Mouse (Mus musculus) adrenal gland, adult 2 months (tissue): ENCODE measurements at regions not wholly inside any gene's neighbourhood (a gene's known extent, or its start where the extent isn't known, plus 50 kb on each side); places are given as distances from the start of the nearest gene placed in this dataset.
"Not testable (repeated sequence)": the region's sequence is repeated elsewhere in the genome, so short reads cannot be mapped to it uniquely, and the experiment has no call there.

Experiments
- DNase-seq: peaks from one replicate; pipeline ENCODE4 v3.0.0; 2021

DNA sequence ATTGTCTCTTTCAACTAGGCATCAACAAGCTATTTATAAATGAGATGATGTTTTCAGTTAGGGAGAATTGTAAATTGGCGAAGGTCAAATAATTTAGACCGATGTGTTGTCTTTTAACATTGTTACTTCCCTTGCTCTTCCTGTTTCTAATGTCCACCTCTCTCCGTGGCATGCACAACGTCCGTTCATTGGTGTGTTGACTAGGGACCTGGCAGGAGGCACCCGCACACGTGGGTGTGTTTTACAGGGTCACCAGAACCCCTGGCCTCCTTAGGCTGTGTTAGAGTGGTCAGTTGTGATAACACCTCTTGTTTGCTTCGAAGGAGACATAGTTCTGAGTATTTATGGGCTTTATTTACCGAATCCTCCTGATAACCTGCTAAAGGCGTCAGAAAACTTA, 222.8 kb downstream of the Brms1l start:
- no peak for DNase-seq

DNA sequence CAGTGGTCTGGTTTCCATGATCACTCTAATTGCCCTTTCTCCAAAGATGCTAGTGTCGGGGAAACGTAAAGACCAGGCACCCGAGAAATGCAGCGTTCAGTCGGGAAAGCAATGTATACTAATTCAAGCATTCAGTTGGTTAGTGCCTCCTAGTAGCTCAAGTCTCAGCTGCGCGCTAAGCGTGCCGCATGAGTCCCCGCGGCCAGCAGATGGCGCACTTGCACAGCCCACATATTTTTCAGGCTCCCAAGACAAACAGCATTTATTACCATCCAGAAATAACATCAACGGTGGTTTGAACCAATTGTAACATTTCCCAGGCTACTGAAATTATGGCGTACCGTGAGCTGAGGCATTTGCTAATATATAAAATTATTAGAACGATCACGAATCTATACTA, 222.3 kb downstream of the Brms1l start:
- DNase-seq: peak; percentile 67

GRCm38 (mm10) chr12:56055382-56055781, 219.3 kb downstream of the Brms1l start:
- no peak for DNase-seq

DNA sequence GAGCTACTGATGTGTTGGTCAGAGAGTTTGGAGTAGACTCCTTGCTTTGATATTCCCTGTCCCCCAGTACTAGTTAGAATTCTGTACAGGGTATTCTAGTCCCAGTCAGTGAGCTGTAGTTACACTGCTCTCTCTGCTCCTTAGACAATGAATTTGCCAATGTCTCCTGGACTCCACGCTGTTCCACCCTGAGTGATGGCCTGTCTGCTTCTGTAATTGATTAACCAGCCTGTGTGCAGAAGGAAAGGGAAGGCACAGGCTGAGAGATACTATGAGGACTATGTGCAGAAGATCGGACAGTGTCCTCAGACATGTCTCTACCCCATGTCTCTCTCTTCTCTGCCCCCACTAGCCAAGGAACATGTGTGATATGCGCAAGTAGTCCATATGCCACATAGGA, 209.9 kb downstream of the Brms1l start:
- no peak for DNase-seq

DNA sequence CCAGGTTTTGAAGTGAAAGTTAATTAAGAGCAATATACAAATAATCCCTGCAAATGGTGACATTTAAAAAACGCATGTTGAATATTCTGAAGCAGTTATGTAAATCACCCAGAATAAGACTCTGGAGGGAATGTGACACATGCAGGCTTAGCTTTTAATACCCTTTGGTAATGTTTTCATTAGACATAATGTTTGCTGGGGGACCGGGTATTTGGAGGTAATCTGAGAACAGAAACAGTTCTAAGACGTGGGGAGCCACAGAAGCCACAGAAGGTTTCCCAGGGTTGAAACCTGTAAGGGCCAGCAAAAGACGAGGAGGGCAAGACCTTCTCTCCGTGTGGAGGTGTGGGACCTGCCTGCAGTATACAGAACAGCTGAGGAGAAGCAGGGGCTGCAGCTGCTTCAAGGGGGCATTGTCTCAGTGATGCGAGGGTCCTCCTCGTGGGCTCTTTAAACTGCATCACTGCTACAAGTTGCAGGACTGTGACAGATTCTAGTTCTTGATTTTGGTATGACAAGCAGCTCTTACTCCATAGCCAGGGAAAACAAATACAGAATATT, 184.9 kb downstream of the Brms1l start:
- no peak for DNase-seq

- DNase-seq: no peak
Measured at GRCm38 (mm10) chr12:56020547-56020946, 184.4 kb downstream of the Brms1l start.

DNA sequence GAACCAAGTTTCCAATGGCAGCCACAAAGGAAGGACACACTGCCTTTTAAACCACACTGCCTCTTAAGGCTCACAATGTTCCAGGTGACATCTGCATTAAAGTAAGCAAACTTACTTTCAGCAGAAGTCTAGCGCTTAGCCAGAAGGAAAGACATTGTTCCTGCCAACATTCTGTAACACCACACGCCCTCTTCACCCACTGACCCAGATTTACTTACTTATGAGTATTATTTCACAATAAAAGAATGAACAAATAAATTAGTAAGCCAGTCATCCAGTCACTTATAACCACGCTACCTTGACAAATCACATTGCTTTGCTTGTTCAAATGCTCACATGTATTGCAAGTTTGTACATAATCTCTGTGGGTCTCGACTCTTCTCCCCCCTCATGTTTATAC, 173.9 kb downstream of the Brms1l start:
- no peak for DNase-seq

GRCm38 (mm10) chr12:56005846-56006245, 169.7 kb downstream of the Brms1l start:
- no peak for DNase-seq

DNA sequence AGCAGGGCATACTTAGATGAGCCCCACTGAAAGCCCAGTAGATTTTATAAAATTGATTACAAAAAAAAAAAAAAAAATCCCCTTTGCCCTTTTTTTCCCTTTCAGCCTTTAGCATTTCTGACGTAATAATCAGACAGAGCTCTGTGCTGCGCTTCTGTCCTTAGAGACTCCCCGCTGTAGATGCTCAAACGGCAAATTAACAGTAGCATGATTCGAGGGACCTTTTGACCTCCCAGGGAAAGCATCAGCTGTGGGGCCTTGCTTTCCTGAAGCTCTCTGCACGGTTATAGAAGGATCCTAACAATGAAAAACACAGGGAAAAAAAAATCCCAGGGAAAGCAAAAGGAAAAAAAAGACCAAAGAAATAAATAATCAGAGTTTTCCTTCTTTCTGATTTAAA, 169.2 kb downstream of the Brms1l start:
- no peak for DNase-seq

DNA sequence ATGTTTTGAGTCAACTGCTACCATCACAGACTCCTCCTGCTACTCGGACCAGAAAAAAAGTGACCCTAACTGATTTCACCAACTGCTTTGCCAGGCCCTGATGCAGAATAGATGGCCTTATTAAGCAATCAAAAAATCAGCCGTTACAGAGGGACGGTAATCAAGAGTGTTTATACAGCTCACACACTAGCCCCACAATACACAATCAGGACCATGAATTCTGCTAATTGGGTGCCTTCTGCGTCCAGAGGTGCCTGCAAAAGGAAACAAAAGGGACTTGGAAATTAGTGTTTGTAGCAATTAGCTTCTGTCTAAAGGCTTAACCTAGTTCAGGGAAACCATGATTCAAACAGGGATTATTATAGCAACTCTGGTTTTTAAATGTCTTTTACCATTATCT, 168.4 kb downstream of the Brms1l start:
- DNase-seq: no peak

- no peak for DNase-seq
Measured at GRCm38 (mm10) chr12:56003561-56003960, 167.4 kb downstream of the Brms1l start.

DNA sequence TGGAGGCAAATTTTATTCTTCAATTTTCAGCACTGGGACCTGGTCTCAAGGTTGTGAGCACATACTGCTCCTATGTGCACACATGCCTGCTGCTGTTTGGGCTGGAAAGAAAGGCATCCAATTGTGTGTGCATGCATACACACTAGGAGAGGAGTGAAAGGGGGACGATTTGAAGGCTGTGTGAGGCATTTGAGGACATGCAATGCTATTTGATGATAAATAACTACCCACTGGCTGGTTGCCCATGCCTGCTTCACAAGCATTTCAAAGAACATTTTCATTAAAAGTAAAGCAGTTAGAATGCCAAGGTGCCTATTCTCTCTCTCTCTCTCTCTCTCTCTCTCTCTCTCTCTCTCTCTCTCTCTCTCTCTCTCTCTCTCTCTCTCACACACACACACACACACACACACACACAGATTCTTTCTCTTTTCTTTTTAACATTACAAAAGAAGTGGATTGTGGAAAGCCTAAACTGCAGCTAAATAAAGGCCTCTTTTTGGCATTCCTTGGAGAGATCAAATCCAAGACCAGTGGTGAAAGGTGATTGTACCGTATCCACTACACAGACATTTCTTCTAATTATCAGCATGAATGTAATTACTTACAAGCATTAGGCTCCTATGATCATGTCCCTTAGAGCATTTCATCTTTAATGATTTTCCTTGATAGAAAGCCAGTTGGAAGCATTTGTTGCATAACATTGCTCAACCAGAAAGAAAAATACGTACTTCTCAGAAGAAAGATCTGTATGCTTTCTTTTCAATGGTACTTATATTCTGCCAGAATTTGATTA, 160.7 kb downstream of the Brms1l start:
- peak; percentile 56 for DNase-seq

DNA sequence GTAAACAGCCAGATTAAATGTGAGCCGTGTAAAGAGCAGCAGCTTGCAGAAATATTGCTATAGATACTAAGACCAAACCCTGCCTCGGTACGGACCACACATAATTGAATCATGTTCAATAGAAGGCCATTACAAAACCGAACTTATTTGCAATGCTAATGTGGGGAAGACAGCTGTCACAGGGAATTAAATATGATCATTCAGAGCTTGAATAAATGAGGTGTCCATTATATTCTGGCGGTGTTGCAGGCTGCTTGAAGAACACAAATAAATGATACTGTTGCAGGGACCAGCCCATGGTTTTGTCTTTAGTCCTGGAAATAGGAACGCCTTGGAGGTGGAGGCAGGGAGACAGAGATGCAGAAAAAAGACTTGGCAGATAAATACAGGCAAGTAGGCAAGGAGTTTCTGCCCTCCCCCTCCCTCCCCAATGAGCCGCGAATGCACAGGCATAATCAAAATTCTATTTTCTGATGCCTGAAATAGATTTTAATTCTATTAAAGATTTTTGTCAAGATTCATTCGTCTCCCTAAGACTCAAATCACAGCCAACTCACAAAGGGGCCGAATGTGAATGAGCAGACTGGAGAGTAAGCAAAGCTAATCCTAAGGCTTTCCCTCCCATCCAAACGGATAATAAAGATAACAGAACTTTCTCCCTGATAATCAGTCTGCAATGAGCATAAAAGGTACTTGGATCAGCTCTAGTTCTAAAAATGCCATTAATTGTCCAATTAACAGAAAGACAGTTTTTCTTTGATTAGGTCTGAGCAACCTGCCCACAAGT, 147.6 kb downstream of the Brms1l start:
- DNase-seq: no peak

DNA sequence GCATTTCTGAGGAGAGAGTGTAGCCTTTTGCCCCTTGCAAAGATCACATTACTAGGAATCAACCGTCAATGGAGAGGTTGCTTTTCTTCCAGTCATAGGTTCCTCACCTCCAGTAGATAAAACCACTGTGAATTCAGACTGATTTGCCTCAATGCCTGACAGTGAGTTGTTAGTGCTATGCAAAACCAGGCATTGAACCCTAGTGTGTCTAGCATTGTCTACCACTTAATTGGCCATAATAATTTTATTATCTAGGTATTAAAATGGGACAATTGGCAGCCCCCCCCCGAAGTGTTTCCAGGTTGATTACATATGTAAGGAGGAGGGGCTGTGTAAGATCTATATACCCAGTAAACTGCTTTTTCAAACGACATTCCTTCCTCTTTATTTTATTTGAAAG, 147.0 kb downstream of the Brms1l start:
- no peak for DNase-seq

GRCm38 (mm10) chr12:55974262-55974661, 138.1 kb downstream of the Brms1l start:
- no peak for DNase-seq

DNA sequence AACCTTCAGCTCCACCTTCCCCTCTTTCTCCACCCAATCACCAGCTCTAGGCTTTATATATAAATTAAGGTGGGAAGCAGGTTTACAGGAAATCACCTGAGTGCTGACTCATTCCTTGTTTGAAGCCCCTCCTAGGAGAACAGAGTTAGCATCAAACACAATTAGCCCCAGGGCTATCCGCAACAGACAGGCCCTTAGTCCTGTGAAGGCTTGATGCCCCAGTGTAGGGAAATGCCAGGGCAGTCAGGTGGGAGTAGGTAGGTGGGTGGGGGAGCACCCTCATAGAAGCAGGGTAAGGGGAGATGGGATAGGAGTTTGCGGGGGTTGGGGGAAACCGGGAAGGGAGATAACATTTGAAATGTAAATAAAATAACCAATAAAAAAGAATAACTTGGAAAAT, 123.2 kb downstream of the Brms1l start:
- not testable (repeated sequence) for DNase-seq

DNA sequence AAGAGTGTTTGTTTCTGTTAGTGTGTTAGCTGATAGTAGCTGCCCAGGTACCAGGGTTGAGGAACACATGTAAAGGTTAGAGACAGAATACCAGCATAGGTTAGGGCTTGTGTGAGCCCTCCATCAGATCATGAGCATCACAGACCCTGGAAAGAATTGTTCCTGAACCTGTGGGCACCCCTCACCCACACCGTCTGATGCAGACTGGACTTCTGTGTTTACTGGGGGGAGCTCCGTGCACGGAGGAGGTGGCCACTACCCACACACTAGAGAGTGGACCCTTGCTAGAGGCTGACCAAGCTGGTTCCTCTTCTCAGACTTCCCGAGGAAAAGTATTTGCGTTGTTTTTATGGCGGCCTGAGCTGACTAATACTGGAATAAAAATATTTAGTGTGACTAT, 104.4 kb downstream of the Brms1l start:
- no peak for DNase-seq

DNA sequence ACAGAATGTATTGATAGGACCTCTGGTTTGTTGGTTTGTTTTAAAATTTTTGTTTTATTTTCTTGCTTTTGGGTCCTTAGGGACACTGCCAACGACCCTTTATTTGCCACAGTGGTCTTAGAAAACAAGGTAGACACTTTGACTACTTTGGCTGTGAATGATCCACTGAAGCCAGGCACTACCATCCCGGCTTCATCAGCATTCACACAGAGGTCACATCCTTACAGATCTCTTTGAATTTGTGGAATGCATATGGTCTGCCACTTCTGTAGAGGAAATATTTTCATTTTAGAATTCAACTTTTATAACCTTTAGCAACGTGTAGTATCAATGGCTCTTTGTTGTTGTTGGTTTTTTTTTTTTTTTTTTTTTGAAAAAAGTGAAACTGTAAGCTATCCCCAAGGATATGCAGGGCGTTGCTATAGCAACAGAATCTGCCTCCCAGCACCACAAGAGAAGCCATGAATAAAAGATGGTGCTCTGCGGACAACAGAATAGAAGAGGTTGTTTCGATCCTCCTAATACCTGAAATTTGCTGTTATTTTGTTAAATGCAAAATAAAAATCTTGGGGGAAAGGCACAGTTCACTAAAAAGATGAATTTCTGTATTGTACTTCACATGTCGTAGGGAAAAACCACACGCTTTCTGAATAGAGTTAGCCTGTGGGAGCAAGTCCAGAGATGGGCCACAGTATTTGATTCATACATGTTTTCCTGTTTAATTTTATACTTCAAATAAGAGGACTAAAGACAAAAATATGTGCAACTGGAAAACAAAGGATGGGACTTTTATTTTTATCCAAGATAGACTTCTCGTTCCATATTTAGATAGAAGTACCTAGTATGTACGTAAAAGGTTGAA, 103.4 kb downstream of the Brms1l start:
- DNase-seq: no peak

DNA sequence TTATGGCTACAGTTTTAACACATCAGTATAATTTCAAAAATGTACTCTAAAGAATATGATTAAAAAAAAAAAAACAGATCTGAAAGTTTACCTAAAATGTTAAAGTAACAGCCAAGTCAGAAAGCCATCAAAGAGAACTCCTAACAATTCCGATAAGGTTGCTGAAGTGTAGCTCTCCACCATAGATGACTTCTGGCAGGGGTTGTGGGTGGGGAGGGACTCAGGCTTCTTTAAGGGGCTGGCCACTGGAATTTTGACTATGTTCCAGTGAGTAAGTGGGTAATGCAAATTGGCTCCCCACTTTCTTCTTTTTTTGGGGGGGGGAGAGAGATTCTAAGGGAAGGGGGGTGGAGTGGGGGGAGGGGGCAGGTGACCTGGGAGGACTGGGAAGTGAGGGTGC, 98.0 kb downstream of the Brms1l start:
- DNase-seq: no peak

DNA sequence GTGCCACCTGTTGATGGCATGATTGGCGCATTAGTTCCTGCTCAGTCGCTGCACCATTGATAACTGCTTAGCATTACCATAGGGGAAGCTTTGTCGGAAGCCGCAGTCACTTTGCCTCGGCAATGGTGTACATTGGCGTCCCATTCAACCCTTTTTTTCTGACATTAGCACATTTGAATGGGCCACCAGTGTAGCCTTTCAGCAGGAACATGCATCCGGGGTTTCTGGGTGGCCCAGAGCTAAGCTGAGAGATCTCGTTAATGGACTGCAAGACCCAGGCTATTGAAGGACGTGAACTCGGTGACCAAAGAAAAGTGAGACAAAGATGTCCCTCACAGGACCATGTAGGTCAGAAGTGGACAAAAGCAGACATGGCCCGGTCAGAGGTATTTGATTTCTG, 97.3 kb downstream of the Brms1l start:
- no peak for DNase-seq

- DNase-seq: peak; percentile 57
Measured at GRCm38 (mm10) chr12:55930468-55930867, 94.3 kb downstream of the Brms1l start.

GRCm38 (mm10) chr12:55926974-55927321, 90.8 kb downstream of the Brms1l start:
- DNase-seq: no peak
